Mouse (Mus musculus): Measurements from ENCODE around the gene Olfr449. TPM values are rescaled to one million over a fixed set of nuclear protein-coding genes. Genes with fewer than 3 reads are reported as not detected.

The Olfr449 gene
- polyA plus RNA-seq (2012; rRNA removed) (not detected in 2 replicates), polyA plus RNA-seq (2014; fragmentation: Nextera tagmentation; extraction: Ambion mirVana) (not detected in 2 replicates)

- no peak within 1 kb of the TSS for H3K4me3 ChIP-seq (ENCODE audit: insufficient read depth in 1 of 2, low read depth in 2 of 2, low read length in 2 of 2)
- no peak within 1 kb of the TSS for H3K4me2 ChIP-seq (ENCODE audit: low read depth)
- ATAC-seq (ENCODE audit: insufficient read depth) (no peak), DNase-seq (ENCODE audit: low read depth in 3 of 3, low spot score in 3 of 3) (no peak)
- H3K9ac ChIP-seq (replicated peaks), result no peak within 1 kb of the TSS
- no peaks in the 10 kb centered on the region for H3K27me3 ChIP-seq (ENCODE audit: control insufficient read depth, insufficient read depth, low read length)
- no peak within 1 kb of the TSS for H3K27ac ChIP-seq
- TF ChIP-seq CTCF (IDR thresholded peaks at IDR 0.05; ENCODE audit: low read depth) (no peak), EP300 (IDR thresholded peaks at IDR 0.05; ENCODE audit: low read depth) (no peak)
- H3K36me3 ChIP-seq (replicated peaks; ENCODE audit: control insufficient read depth, insufficient read depth, low read depth), result no peaks in the 10 kb centered on the region
- H3K4me1 ChIP-seq (replicated peaks; ENCODE audit: control insufficient read depth in 2 of 2, insufficient read depth in 2 of 2, low read length in 1 of 2), result no peaks in the 10 kb centered on the region
- no peaks in the 10 kb centered on the region for H3K9me3 ChIP-seq (ENCODE audit: control insufficient read depth, low read length)
Observed at GRCm38 (mm10) chr6:42834084-42834483, at the start of gene Olfr449. Gene Olfr449, plus strand, starts transcription at chr6:42834384.

- H3K4me3 ChIP-seq (ENCODE audit: insufficient read depth in 1 of 2, low read depth in 2 of 2, low read length in 2 of 2), result no peak within 1 kb of the TSS
- H3K27ac ChIP-seq, result no peak within 1 kb of the TSS
- H3K9me3 ChIP-seq (ENCODE audit: control insufficient read depth, low read length), result no peaks in the 10 kb centered on the region
- no peaks in the 10 kb centered on the region for H3K4me1 ChIP-seq (replicated peaks; ENCODE audit: control insufficient read depth in 2 of 2, insufficient read depth in 2 of 2, low read length in 1 of 2)
- no peak within 1 kb of the TSS for H3K4me2 ChIP-seq (ENCODE audit: low read depth)
- no peaks in the 10 kb centered on the region for H3K27me3 ChIP-seq (ENCODE audit: control insufficient read depth, insufficient read depth, low read length)
- H3K36me3 ChIP-seq (replicated peaks; ENCODE audit: control insufficient read depth, insufficient read depth, low read depth), result no peaks in the 10 kb centered on the region
- no peak for TF ChIP-seq CTCF (IDR thresholded peaks at IDR 0.05; ENCODE audit: low read depth)
- TF ChIP-seq EP300 (IDR thresholded peaks at IDR 0.05; ENCODE audit: low read depth), result no peak
- ATAC-seq (ENCODE audit: insufficient read depth) (no peak), DNase-seq (ENCODE audit: low read depth in 3 of 3, low spot score in 3 of 3) (no peak)
- no peak within 1 kb of the TSS for H3K9ac ChIP-seq (replicated peaks)
Observed at GRCm38 (mm10) chr6:42784793-42785192, 49.4 kb upstream of the Olfr449 start, which contains the start of gene Olfr452. Gene Olfr452, plus strand, starts transcription at chr6:42785093.

- DNase-seq (ENCODE audit: low read depth in 3 of 3, low spot score in 3 of 3), result no peak
- TF ChIP-seq CTCF (IDR thresholded peaks at IDR 0.05; ENCODE audit: low read depth) (no peak), EP300 (IDR thresholded peaks at IDR 0.05; ENCODE audit: low read depth) (no peak)
- Histone ChIP-seq H3K36me3 (replicated peaks; ENCODE audit: control insufficient read depth, insufficient read depth, low read depth) (no peaks in the 10 kb centered on the region), H3K4me1 (replicated peaks; ENCODE audit: control insufficient read depth in 2 of 2, insufficient read depth in 2 of 2, low read length in 1 of 2) (no peaks in the 10 kb centered on the region), H3K27me3 (ENCODE audit: control insufficient read depth, insufficient read depth, low read length) (no peaks in the 10 kb centered on the region), H3K9ac (replicated peaks) (no peak overlapping the region), H3K4me3 (ENCODE audit: insufficient read depth in 1 of 2, low read depth in 2 of 2, low read length in 2 of 2) (no peak overlapping the region), H3K4me2 (ENCODE audit: low read depth) (no peak overlapping the region), H3K27ac (no peak overlapping the region), H3K9me3 (ENCODE audit: control insufficient read depth, low read length) (no peaks in the 10 kb centered on the region)
- WGBS (ENCODE audit: insufficient replicate concordance), result 31% methylated on average over 4 of the region's 4 CpGs
- ATAC-seq (ENCODE audit: insufficient read depth), result no peak
Observed at GRCm38 (mm10) chr6:42790247-42790948, 43.8 kb upstream of the Olfr449 start.

- no peaks in the 10 kb centered on the region for H3K4me1 ChIP-seq (replicated peaks; ENCODE audit: control insufficient read depth in 2 of 2, insufficient read depth in 2 of 2, low read length in 1 of 2)
- DNase-seq (ENCODE audit: low read depth in 3 of 3, low spot score in 3 of 3), result no peak
- H3K27ac ChIP-seq, result no peak overlapping the region
- H3K4me3 ChIP-seq (ENCODE audit: insufficient read depth in 1 of 2, low read depth in 2 of 2, low read length in 2 of 2), result no peak overlapping the region
- TF ChIP-seq CTCF (IDR thresholded peaks at IDR 0.05; ENCODE audit: low read depth), result no peak
- TF ChIP-seq EP300 (IDR thresholded peaks at IDR 0.05; ENCODE audit: low read depth), result no peak
- H3K9ac ChIP-seq (replicated peaks), result no peak overlapping the region
- no peak overlapping the region for H3K4me2 ChIP-seq (ENCODE audit: low read depth)
- no peak for ATAC-seq (ENCODE audit: insufficient read depth)
- 61% methylated on average over 9 of the region's 9 CpGs for WGBS (ENCODE audit: insufficient replicate concordance)
- H3K36me3 ChIP-seq (replicated peaks; ENCODE audit: control insufficient read depth, insufficient read depth, low read depth), result no peaks in the 10 kb centered on the region
- no peaks in the 10 kb centered on the region for H3K9me3 ChIP-seq (ENCODE audit: control insufficient read depth, low read length)
- no peaks in the 10 kb centered on the region for H3K27me3 ChIP-seq (ENCODE audit: control insufficient read depth, insufficient read depth, low read length)
Observed at GRCm38 (mm10) chr6:42790949-42791556, 43.1 kb upstream of the Olfr449 start.

GRCm38 (mm10) chr6:42794982-42795381, 39.2 kb upstream of the Olfr449 start:
- ATAC-seq (ENCODE audit: insufficient read depth) (no peak), DNase-seq (ENCODE audit: low read depth in 3 of 3, low spot score in 3 of 3) (no peak)
- Histone ChIP-seq H3K27ac (no peak overlapping the region), H3K36me3 (replicated peaks; ENCODE audit: control insufficient read depth, insufficient read depth, low read depth) (no peaks in the 10 kb centered on the region), H3K9ac (replicated peaks) (no peak overlapping the region), H3K4me1 (replicated peaks; ENCODE audit: control insufficient read depth in 2 of 2, insufficient read depth in 2 of 2, low read length in 1 of 2) (no peaks in the 10 kb centered on the region), H3K9me3 (ENCODE audit: control insufficient read depth, low read length) (no peaks in the 10 kb centered on the region), H3K27me3 (ENCODE audit: control insufficient read depth, insufficient read depth, low read length) (no peaks in the 10 kb centered on the region), H3K4me3 (ENCODE audit: insufficient read depth in 1 of 2, low read depth in 2 of 2, low read length in 2 of 2) (no peak overlapping the region), H3K4me2 (ENCODE audit: low read depth) (no peak overlapping the region)
- no peak for TF ChIP-seq CTCF (IDR thresholded peaks at IDR 0.05; ENCODE audit: low read depth)
- TF ChIP-seq EP300 (IDR thresholded peaks at IDR 0.05; ENCODE audit: low read depth), result no peak
- WGBS (ENCODE audit: insufficient replicate concordance), result 64% methylated on average over 3 of the region's 3 CpGs

Data from liver, embryonic 14.5 days (tissue).